Mouse (Mus musculus) cerebellum, adult 8-10 months (tissue): ENCODE data around the gene Mycbp2.

Experiments used
- DNase-seq: peaks from one replicate; pipeline ENCODE4 v3.0.0; 2022

Mycbp2 gene

DNA sequence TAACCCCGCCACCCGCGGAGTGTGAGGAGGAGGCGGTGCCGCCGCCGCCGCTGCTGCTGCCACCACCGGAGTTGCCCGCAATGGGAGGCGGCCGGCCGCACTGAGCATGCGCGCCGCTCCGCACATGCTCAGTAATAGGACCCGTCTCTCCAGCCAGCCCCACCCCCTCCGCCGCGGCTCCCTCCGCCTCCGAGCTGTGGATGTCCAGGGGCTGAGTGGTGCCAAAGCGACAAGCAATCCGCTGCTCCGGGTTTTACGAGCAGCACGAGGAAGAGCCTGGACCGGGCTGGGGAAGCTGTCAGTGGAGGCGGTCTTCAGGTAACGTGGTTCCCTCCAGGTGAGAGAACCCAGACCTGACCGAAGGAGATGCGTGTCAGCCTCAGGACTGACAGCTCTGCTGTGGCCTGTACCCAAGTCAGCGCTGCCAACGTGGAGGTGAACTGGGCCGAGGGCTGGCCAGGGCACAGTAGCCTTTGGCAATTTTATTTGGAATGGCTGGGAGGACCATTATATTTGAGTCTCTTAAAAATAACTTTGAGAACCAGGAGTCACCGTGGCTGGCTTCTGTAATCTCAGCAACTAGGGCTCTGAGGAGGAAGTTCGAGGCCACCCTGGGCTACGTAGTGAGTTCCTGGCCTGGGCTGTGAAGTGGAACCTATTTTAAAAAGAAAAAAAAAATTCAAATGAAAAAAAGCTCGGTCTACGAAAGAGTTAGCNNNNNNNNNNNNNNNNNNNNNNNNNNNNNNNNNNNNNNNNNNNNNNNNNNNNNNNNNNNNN is at the start of gene Mycbp2:
TSS of gene Mycbp2 (minus strand) at position 86 of the 777 bp plus-strand sequence.
- DNase-seq = peak; percentile 99

DNA sequence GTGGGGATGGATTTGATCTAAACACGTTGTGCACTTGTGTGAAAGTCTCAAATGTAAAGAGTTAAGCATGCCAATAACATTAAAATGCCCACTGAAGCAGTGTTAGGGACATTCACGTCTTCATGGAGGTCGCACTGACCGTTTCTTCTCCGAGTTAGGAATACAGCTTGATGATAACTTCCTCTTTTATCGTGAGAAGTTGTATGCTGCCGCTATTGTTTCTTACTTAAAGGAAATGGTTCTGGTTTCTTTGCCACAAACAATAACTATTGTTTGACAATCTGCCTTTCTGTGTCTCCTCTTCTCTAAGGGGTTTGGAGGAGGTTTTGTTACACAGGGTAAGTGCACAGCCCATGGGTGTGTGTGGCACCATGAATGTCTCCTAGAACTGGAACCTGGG is 45.8 kb upstream of the Mycbp2 start:
- DNase-seq = no peak

DNA sequence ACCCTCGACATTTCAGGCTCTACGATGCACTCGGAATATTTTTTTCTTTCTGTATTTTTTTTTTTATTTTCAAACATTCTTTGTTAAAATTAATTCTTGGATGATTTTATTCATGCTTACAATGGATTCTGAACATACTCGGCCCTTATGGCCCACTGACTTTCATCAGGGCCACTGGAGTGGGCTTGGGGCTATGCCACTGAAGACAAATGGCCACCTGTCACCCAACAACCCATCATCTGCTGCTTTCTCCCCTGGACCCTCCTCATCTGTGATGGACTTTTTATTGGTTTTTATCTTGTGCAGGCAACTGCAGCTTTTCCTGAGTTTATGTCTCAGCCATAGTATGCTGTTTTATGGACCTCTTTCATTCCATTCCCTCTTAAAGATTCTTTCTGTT is 40.8 kb upstream of the Mycbp2 start:
- no peak for DNase-seq

DNA sequence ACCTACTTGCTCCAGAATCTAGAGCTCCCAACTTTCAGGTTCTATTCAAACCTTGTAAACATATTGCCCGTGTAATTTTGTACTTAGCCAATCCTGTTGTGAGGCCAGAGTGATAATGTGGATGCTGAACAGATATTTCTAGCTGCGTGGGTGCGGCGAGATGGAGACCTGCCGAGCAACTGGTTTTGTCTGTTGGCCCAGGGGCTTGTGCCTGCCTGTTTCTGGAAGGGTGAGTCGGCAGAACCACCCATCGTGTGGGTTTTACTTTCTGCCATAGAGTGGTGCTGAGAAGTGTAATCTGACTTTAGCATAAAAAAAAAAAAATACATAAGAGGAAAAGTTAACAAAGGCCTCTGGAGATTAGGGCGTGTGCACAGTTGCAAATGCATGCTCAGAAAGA is 40.3 kb upstream of the Mycbp2 start:
- no peak for DNase-seq

DNA sequence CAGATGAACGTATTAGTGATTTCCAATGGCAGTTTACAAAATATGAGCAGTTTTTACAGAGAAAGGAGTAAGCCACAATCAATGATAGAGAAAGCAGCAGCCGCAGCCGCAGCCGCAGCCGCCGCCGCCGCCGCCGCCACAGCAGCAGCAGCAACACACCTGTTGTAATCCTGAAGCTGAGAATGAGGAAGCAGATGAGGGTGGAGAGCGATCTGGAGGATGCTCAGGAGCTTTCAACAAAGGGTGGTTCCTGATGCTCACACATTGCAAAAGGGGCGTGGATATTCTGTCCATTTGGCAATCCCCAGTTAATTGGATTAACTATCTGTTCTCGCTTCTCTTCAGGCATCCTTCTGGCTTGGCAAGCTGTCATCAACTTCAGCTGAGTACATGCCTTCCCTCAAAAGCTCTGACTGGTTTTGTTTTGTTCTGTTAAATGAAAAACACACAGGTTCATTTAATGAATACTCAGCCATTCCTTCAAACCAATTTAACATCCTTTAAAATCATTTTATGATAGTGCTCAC is 38.5 kb upstream of the Mycbp2 start:
- no peak for DNase-seq

DNA sequence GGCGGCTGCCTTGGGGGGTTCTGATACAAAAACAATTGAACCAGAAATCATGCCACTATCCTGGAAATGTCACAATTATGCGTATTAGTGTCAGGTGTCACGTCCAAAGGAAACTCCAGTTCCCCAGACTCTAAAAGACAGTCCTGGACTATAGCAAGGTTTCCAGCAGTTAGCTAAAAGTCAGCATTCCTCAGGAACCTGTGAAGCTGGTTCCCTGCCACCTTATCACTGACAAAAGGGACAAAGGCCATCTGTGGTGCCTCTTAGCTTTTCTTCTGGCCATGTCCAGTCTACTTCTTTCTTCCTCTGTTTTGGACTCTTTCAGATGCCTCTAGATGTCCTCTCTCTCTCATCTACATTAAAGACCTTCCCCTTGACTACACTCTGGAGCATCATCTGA is 32.1 kb upstream of the Mycbp2 start:
- no peak for DNase-seq

DNA sequence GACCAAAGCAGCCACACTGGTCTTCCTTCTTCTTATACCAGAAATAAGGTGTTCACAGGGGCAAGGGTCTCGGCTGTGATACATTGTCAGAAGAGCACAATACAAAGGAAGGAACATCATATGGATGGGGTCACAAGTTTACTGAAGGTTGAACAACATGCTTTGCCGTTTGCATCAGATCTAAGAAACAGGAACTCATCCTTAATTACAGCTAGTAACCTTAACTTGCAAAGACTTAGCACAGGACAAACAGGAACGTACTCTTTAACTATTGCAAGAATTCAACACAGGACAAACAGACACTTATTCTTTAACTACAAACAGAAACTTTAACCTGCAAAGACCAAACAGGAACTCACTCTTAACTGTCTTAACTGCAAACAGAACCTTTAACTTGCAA is 30.2 kb upstream of the Mycbp2 start:
- no peak for DNase-seq

DNA sequence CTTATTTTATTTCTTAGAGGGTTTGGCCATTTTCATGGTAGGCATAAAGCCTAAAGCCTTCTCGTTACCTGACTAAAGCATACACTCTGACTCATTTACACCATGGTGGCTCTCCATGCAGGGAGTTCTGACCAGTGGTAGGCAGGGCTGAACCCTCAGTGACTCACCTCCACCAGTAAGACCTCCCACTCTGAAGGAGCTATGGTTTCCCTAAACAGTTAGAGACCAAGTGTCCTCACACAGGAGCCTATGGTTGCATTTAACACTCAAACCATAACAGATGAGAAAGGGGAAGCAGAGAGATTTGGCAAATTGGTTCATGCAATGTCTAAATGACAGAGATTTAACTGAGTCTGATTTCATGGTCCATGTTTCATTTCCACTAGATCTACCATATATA is 28.9 kb upstream of the Mycbp2 start:
- DNase-seq = no peak

DNA sequence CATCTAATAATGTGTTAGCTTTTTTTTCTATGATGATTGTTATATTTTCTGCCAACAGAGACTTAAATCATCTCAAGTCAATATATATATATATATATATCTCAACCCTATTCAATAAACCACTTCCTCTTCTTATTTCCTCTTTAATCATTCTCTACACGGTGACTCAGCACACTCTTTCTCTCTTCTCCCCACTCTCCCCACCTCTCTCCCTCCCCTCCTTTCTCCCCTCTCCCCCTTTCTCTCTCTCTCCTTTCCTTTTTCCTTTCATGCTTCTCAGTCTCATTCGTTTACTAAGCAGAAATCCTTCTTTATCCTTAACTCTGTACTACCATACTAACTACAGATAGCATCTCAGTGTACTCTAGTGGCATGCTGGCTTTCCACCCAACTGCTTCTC is 16.6 kb upstream of the Mycbp2 start:
- DNase-seq = no peak

DNA sequence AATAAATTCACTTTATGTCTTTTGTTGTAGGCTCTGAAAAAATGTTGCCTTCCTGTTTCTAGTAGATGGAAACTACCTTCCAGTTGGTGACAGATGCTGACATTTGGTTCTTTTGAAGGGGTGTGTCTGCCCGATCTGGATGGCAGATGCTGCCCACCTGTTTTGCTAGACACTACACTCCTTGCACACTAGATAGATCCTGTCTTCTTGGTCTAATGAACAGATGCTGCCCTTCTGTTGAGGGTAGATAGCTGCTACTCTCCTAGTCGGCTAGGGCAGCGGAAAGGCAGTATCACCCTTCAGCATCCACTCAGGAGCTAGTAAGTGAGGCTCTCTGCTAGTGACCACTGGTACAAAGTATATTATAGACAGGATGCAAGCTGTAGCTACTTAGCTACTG is 9.5 kb upstream of the Mycbp2 start:
- no peak for DNase-seq

DNA sequence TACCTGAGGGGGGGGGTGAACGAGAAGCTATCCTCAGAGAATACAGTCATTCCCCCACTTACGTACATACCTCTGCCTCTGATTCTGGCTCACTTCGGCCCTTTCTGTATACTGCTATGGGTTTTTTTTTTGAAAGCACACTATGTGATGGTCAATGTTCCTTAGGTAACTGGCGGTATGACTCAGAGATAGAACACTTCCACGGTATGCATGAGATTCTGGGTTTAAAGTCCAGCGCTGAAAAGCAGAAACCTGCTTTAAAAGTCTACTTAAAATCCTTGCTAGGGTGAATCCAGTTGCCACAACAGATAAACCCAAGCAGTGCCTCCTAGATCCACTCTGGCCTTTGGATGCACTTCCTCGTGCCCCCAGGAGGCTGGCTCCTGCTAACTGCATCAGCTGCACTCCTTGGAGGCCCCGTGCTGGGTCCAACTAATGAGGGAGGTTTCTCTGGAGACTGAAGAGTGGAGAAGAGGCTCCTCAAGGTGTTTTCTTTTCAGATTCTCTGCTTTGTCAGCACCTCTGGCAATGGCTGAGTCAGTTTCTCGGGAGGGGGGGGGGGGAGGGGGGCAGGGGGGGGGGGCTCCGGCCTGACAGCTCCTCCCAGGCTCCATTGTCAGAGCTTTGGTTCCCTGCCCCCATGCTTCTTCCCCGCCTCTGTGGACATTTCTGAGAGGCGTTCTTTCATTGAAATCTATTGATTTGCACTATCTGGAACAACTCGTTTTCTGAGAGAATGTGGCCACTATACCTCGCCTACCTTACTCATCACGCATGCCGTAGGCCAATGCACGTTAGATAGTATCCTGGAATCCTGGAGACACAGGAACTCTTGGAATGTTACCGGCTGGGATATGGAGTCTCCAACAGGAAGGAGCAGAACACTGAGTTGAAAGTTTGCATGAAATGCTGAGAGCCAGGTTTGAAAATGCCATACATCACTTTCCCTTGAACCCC is 8.1 kb upstream of the Mycbp2 start:
- no peak for DNase-seq

DNA sequence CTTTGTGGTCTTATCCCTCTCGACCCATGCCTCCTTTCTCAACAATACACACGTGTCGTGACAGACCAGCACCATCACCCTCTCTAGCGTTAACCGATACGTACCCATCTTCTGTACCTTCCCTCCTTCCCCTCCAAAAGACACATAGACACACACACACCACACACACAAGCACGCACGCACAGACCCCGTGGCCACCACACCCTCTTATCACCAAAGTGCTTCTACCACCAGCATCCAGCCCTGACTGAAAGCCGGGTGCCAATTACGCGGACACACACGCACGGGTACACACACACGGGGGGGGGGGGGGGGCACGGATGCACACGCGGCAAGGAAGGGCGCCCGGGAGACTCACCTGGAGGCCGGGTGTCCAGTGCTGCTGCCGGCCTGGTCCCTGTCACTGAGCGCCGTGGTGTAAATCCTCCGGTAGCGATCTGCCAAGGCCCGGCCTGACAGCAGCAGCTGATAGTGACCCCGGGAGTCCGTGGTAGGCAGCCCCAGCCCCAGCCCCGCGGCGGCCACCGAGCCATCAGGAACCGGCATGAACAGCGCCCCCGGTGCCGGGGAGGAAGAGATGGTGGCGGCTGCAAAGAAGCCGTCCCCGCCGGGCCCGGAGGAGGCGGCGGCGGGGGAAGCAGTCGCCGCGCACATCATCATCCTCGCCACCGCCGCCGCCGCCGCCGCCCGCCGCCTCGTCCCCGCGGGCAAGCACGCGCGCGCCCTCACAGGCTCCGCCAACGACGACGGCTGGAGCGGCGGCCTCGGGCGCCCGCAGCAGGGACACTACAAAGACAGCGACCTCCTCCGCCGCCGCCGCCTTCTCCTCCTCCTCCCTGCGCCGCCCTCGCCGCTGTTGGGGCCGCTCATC is 521 bp downstream of the Mycbp2 start:
- DNase-seq = peak; percentile 50

DNA sequence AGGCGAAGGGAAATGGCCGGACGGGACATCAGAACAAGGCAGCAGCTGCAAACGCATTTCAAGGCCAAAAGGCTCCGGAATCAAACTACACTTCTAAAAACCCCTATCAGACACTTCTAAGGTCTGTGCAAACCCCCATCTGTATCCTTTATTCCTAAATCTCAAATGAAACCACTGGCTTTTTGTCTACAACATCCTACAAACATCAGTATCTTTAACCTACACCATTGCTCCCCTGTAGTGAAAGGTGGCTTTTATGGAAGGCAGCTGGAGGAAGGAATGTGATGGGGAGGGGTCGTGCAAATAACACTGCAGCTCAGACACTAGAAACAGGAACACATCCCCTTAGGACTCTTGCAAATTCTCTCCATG is 1.1 kb downstream of the Mycbp2 start:
- no peak for DNase-seq

DNA sequence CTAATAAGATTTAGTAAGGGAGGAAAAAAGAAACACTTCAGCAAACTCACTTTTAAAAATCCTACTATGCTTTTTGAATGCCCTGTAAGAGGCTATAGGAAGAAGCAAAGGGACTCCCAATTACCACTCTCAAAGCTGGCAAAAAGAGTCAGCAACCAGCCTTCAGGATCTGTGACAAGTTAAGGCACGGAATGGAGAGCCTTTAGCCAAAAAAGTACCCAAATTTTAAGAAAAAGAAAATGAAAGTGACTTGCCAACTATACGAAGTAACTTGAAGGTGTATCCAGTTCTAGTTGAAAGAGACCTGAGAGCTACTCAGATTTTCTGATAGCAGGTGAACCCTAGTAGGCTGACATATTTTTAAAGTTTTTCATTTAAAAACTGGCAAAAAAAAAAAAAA is 1.6 kb downstream of the Mycbp2 start:
- no peak for DNase-seq

DNA sequence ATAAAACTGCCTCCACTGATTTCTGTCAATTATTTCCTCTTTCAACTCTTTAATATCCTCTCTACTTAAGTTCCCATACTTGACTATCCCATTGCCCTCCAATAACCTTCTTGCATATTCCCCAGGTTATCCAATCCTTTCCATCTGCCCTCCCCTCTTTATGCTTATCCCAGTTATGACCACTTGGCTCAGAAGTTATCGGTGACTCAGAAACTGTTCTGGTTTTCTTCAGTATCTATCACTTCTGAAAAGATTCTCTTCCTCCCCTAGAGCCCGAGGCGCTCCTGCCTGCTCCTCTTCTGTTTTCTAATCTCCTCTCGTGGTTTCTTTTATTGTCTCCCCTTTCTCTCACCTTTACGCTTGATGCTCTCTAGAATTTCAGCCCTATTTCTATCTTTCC is 2.8 kb downstream of the Mycbp2 start:
- no peak for DNase-seq

DNA sequence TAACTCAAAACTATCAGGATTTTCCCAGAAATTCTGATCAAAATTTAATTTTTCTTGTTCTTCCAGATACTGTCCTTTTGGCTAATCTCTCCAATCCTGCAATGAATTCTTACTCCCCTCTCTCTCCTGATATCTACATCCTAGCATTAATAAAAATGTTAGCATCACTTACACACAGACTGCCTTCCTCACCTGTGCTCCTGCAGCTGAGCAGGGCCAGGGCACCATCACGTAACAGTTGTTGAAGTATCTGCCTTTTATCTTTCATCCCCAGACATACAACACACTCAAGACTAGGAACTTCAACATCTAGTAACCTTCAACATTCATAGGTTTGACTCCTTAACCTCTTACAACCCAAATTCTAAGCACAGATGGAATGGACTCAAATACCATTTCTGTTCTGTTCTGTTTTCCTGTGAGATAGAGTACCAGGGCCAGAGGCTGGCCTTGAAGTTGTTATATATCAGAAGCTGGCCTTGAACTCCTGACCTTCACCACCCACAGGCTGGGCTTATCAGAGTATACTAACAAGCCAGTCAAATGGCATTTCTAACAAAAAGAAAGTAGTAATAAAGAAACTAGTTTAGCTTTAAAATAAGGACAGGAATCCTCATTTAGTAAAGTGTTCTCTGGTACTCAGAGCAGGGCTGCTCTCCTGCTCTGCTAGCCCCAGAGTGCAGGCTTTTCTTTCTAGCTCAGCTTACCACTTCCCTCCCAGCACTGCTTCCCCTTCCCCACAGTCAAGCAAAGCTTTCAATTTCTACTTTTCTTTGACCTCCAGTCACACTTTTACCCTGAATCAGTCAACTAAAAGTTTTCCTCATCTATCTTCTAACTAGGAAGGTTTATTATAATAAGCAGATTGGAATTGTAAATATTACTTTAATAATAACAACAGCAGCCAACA is 5.0 kb downstream of the Mycbp2 start:
- no peak for DNase-seq

DNA sequence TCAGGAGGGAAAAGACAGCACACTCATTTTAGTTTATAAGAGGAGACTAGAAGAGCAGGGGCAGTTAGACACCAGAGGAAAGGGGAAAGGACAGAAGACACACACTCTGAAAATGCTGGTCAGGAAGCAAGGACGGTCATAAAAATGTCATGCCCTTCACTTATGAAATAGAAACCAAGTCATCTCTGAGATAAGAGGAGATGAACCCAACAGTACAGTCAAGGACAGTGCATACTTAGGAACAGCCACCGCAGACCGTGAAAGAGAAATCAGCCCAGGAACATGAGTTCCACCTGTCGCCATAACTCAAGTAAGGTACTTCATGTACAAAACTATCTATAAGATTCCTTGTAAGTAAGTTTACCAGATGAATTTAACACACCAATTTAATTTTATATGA is 33.7 kb downstream of the Mycbp2 start:
- DNase-seq = no peak

DNA sequence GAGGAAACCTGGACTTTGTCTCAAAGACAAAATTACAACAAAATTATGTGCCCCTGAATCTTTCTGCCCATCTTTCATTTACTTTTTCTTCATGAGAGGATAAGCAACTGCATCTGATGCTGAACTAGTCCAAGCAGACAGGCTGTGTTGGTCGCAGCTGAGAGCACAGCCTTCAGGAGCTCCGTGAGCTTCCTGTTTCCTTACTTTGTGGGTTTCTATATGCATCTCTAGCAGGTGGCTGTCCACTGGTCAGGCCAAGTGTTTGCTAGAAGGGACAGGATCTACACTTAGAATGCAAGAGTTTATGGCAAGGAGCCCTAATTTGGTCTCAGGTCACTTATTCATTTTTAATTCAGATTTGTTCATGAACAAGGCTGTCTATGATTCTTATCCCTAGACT is 50.4 kb downstream of the Mycbp2 start:
- DNase-seq = no peak

DNA sequence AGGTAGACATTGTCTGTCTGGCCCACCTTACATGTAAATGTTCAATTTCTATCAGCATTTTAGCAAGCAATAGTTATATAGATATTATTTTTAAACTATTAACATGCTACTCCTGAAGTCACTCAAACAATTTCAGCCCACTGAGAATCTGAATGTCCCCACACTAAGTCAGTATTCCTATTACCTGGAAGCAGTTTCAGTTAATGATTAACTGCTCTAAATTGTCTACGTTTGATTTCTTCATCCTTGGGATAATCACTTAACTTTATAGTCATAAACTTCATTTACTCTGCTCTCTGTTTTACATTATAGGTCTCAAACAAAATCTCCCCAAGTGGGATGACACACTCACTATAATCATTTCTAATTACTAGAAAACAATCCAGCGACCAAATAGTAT is 60.0 kb downstream of the Mycbp2 start:
- DNase-seq = no peak

DNA sequence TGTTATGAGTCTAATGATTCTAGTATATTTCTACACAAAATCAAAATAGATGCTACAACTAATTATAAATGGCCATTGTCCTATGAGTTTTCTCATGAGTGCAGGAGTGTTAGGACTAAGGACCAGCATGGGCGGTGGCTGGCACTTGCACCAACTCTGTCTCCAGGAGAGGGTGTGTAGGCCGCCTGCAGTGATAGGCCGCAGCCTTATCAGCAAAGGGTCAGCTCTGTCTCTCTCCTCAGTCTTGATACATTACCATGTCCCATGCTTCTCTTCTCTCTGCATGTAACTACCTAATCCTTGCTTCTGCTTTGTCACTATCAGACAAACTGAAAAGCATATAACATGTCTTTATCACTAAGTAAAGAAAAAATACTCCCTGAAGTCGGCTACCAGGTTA is 69.9 kb downstream of the Mycbp2 start:
- DNase-seq = no peak

DNA sequence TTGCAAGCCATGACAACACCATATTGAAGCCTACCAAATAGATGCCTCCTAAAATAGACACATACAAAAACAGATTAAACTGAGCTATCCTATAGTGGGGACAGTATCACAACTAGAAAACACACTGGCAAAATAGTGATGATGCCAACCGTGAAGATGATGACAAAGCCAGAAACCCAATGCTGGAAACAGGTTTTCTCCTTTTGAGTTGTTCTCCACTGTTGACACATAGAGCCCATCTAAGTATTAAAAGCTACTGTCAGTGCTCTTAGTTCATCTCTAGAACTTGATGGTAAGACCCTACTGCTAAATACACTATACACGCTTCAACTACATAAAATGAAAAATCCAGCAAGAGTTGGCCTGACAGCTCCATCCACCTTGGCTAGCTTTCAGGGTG is 86.2 kb downstream of the Mycbp2 start:
- DNase-seq = no peak

DNA sequence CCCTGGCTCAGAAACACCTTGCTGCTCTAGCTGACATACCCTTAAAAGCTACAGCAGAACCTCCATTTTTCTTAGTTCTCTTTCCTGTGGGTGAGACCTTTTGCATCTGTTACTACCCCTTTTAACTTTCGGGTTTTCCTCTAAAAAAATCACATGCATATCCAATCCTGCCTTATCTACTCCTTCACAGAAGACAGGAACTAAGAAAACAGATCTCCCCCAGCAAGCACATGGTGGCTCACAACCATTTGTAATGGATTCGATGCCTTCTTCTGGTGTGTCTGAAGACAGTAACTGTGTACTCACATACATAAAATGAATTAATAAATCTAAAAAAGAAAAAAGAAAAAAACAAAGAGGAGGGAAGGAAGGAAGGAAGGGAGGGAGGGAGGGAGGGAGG is 87.9 kb downstream of the Mycbp2 start:
- DNase-seq = no peak
